Mouse (Mus musculus) embryo, embryonic 10 days (tissue): ENCODE results near the gene Sash1.

Experiments
- DNase-seq: peaks from one replicate; pipeline ENCODE4 v3.0.0-alpha.2; 2015; ENCODE audit warnings: low spot score

Gene Sash1

DNA sequence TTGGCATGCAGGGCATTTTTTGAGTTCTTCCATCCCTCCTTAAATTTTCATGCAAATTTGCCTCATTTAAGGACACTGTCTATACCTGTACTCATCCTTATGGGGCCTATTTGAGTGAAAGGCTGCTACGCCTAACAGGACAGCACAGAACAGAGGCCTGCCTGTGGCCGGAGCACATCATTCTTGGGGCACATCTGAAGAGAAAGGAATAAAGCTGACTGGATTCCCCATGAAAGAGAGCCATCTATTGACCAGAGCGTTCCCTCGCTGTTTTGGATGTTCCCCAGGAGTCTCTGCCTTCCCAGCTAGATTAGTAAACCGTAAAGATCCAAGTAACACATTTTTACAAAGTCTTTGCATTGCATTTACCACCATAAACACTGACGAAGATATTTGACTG lies 203.5 kb downstream of the Sash1 start:
- DNase-seq, result no peak

DNA sequence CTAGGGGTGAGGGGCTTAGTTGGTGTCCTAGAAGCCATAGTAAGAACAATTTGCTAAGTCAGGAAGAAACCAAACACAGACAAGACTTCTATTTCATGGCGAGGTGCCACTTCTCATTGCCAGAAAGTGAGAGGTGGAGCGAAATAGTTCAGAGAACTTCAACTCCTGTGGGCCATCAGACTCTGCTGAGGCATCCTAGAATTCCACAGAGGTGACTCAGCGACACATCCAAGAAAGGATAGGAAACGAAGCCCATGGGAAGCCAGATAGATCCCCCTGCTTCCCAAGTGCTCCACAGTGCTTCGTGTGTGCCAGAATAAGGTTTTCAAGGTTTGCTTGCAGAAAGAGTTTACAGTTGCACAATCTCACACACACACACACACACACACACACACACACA lies 209.1 kb downstream of the Sash1 start:
- DNase-seq, result no peak
